8 mouse cellular contexts compared by ENCODE assay signal in the genomic region with DNA sequence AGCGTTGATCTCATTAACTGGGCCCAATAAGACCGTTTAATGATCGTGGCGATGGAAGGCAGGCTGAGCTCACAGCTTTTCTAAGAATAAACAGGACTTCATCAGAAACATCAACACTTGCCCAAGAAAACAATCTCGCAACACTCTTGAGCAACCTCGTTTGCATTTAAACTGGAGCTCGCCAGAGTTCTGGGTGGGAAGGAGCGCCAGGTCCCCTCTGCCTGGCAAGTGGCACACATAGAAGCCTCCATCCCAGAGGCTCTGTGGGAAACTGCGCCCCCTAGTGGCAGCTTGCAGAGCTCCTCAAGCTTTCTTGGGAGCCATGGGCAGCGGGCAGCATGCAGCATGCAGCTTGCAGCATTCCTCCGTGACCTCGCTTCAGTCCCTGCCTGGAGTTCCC.
A peak's percentile ranks its signal among the peaks of the same experiment; 100 is the strongest.
DNase-seq lines count a peak whose midpoint lies in the region; ATAC-seq lines count a peak whose summit lies in the region.

No protein-coding gene starts in this region.

- peaks cover 13% of the 10 kb centered on the region for H3K27me3 ChIP-seq in hindbrain, embryonic 15.5 days

- 0 out of 2 replicates have a peak overlapping the region, but pooled peaks have one; percentile 13 for H3K4me3 ChIP-seq in hindbrain, embryonic 15.5 days

- H3K36me3 ChIP-seq in hindbrain, embryonic 15.5 days, result no peaks in the 10 kb centered on the region

- H3K9me3 ChIP-seq in hindbrain, embryonic 15.5 days, result no peaks in the 10 kb centered on the region

- DNase-seq in T-cell, adult 2 months (ENCODE audit: low spot score), result peak; percentile 65
- peak; percentile 96 to 97 for DNase-seq in cerebellum, postnatal 25 days
- peak; percentile 93 for DNase-seq in gastrocnemius, adult 18-20 months (ENCODE audit: low spot score)
- peak; percentile 72 for DNase-seq in left cerebral cortex, adult 11 months (ENCODE audit: low spot score)
- peak; percentile 93 for DNase-seq in lung, postnatal 4 days
- DNase-seq in retina, postnatal 7 days (ENCODE audit: low read depth, low spot score), result peak; percentile 89
- DNase-seq in urinary bladder, adult 18-20 months (ENCODE audit: low spot score in 2 of 2), result peak; percentile 82 to 87

- peaks cover 33% of the 10 kb centered on the region for H3K4me1 ChIP-seq in hindbrain, embryonic 15.5 days (replicated peaks)

- peak; percentile 64 for ATAC-seq in hindbrain, embryonic 15.5 days (ENCODE audit: low FRiP score, low read depth)

- no peak overlapping the region for H3K9ac ChIP-seq in hindbrain, embryonic 15.5 days

- 23% methylated on average over 12 of the region's 12 CpGs for WGBS in hindbrain, embryonic 15.5 days

- no peak overlapping the region for H3K27ac ChIP-seq in hindbrain, embryonic 15.5 days (replicated peaks)

- peak overlapping the region; percentile 65 for H3K4me2 ChIP-seq in hindbrain, embryonic 15.5 days
